Mouse (Mus musculus): Measurements from ENCODE around the gene Mpz. TPM values are rescaled to one million over a fixed set of nuclear protein-coding genes. Genes with fewer than 3 reads are reported as not detected.

Mpz gene
- polyA plus RNA-seq, 1 experiment, result 0.34 TPM

DNA sequence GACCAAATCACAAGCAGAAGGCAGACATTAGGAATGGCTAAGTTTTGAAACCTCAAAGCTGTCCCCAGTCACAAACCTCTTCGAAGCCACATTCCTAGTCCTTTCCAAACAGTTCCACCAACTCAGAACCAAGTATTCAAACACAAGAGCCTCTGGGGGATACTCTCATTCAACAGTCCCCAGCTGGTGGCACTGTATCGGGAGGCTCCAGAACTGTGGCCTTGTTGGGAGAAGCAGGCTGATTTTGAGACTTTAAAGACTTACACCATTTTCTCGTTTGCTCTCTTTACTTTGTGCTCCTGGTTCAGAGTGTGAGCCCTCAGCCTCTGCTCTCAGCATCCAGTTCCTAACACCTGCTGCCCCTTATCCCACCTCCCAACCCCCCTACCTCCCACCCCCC lies 32.5 kb downstream of the Mpz start:
- Histone ChIP-seq H3K27ac (ENCODE audit: insufficient read depth, low read length) (no peak overlapping the region), H3K4me3 (replicated peaks; ENCODE audit: insufficient read depth, low read depth, low read length) (no peak overlapping the region), H3K27me3 (ENCODE audit: control insufficient read depth, insufficient read depth, low read length) (no peaks in the 10 kb centered on the region), H3K4me1 (ENCODE audit: control insufficient read depth, insufficient read depth, low read length) (no peaks in the 10 kb centered on the region)
- no peak for DNase-seq
- 77% methylated on average over 3 of the region's 3 CpGs for WGBS
- TF ChIP-seq POLR2A (IDR thresholded peaks at IDR 0.05; ENCODE audit: borderline replicate concordance, insufficient read depth, low read length) (no peak), CTCF (IDR thresholded peaks at IDR 0.05; ENCODE audit: borderline replicate concordance, insufficient read depth, low read depth, low read length) (no peak)

DNA sequence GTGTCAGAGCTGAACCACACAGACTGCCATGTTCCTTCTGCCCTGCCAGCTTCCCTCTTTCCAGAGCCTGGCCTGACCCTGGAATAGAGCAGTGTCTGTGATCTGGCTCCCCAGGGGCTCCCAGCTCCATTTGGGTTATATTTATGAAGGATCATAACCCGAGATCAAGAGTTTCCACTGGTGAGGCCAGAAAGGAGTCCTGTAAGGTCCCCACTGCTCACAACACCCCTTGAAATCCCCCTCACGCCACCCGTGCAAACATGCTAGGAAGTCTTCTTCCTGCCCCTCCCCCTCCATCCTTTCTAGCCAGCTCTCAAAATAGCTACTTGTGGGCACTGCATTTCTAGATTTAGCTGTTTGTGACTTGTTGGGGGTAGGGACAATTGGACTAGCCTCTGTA lies 33.1 kb downstream of the Mpz start:
- no peak for DNase-seq
- H3K4me1 ChIP-seq (ENCODE audit: control insufficient read depth, insufficient read depth, low read length), result no peaks in the 10 kb centered on the region
- TF ChIP-seq POLR2A (IDR thresholded peaks at IDR 0.05; ENCODE audit: borderline replicate concordance, insufficient read depth, low read length), result no peak
- TF ChIP-seq CTCF (IDR thresholded peaks at IDR 0.05; ENCODE audit: borderline replicate concordance, insufficient read depth, low read depth, low read length), result no peak
- 62% methylated on average over 3 of the region's 3 CpGs for WGBS
- no peak overlapping the region for H3K4me3 ChIP-seq (replicated peaks; ENCODE audit: insufficient read depth, low read depth, low read length)
- H3K27me3 ChIP-seq (ENCODE audit: control insufficient read depth, insufficient read depth, low read length), result no peaks in the 10 kb centered on the region
- no peak overlapping the region for H3K27ac ChIP-seq (ENCODE audit: insufficient read depth, low read length)

DNA sequence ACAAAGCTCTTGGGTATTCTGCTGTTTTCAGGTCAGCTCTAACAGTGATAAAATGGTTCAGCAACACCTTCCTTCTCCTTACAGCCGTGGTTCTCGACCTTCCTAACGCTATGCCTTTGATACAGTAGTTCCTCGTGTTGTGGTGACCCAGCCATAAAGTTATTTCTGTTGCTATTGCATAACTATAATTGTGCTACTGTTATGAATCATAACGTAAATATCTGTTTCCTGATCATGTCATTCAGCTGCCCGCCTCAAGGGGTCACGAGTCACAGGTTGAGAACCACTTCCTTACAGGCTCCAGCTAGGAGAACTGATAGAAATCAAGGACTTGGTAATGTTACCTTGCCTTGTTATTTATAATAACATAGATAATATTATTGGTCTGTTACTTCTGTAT lies 33.8 kb downstream of the Mpz start:
- H3K27ac ChIP-seq (ENCODE audit: insufficient read depth, low read length), result no peak overlapping the region
- WGBS, result 81% methylated on average over 7 of the region's 7 CpGs

DNA sequence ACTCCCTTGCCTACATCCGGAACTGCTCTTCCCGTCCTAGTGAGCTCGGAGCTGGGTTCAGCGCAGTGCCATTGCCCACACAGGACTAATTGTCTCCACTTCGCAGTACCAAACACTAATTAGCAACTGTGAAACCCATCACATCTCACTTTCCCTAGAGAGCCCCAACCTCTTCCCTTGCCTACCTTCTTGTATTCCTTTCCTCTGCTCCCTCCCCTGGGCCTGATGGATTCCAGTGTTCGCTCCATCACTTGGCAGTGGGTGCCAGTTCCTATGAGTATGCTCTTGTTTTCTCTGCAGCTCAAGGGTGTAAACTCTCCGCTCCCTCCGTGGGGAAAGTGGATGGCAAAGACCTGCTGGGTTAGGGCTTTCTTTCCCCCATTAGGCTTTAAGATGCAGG lies 35.1 kb downstream of the Mpz start:
- no peaks in the 10 kb centered on the region; the same call in 1 of the 2 replicates for H3K27me3 ChIP-seq (ENCODE audit: control insufficient read depth, insufficient read depth, low read length)
- no peaks in the 10 kb centered on the region; the same call in 1 of the 2 replicates for H3K4me1 ChIP-seq (ENCODE audit: control insufficient read depth, insufficient read depth, low read length)
- H3K4me3 ChIP-seq (replicated peaks; ENCODE audit: insufficient read depth, low read depth, low read length), result no peak overlapping the region
- DNase-seq, result no peak
- 70% methylated on average over 8 of the region's 8 CpGs for WGBS
- no peak overlapping the region for H3K27ac ChIP-seq (ENCODE audit: insufficient read depth, low read length)
- TF ChIP-seq CTCF (IDR thresholded peaks at IDR 0.05; ENCODE audit: borderline replicate concordance, insufficient read depth, low read depth, low read length), result no peak
- no peak for TF ChIP-seq POLR2A (IDR thresholded peaks at IDR 0.05; ENCODE audit: borderline replicate concordance, insufficient read depth, low read length)

More for the DNA sequence above, 33.8 kb downstream of the Mpz start:
- H3K4me3 ChIP-seq (replicated peaks; ENCODE audit: insufficient read depth, low read depth, low read length), result no peak overlapping the region
- H3K4me1 ChIP-seq (ENCODE audit: control insufficient read depth, insufficient read depth, low read length), result no peaks in the 10 kb centered on the region
- H3K27me3 ChIP-seq (ENCODE audit: control insufficient read depth, insufficient read depth, low read length), result no peaks in the 10 kb centered on the region; the same call in 1 of the 2 replicates
- DNase-seq, result no peak
- TF ChIP-seq CTCF (IDR thresholded peaks at IDR 0.05; ENCODE audit: borderline replicate concordance, insufficient read depth, low read depth, low read length) (no peak), POLR2A (IDR thresholded peaks at IDR 0.05; ENCODE audit: borderline replicate concordance, insufficient read depth, low read length) (no peak)

DNA sequence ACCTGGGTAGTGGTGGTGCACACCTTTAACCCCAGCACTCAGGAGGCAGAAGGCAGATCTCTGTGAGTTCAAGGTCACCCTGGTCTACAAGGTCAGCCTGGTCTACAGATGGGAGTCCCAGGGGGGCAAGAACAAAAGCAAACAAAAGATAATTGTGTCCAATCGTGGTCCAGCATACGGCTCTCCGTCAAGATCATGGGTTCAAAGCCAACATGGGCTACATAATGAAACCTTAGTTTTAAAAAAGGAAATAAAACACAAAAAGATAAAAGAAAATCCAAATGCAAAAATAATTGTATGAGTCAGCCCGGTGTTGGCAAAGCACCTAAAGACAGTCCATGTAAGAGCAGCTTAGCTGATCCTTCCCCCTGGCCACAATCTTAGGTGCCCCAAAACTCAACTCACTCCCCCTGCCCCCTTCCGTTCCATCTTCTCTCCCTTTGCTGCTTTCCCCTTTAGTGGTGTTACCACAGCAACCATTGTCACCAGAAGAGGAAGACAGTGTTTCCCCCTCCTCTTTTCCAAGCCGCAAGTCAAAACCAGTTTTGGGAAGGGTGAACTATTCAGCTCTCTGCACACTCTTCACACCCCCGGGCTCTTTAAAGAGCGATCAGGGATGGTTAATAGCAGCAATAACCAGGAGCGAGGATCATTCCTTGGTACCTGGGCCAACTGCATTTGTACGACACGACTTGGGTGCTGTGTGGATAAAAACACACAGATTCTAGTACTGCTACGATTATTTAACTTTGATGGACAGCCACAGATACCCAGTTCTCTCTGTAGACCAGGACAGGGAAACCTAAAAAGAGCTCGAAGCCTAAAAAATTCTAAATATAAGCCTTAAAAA lies 37.6 kb downstream of the Mpz start:
- 29% methylated on average over 13 of the region's 13 CpGs for WGBS
- no peaks in the 10 kb centered on the region; the same call in 1 of the 2 replicates for H3K4me1 ChIP-seq (ENCODE audit: control insufficient read depth, insufficient read depth, low read length)
- H3K27ac ChIP-seq (ENCODE audit: insufficient read depth, low read length), result no peak overlapping the region
- H3K27me3 ChIP-seq (ENCODE audit: control insufficient read depth, insufficient read depth, low read length), result no peaks in the 10 kb centered on the region; the same call in 1 of the 2 replicates
- H3K4me3 ChIP-seq (replicated peaks; ENCODE audit: insufficient read depth, low read depth, low read length), result no peak overlapping the region
- no peak for DNase-seq
- TF ChIP-seq CTCF (IDR thresholded peaks at IDR 0.05; ENCODE audit: borderline replicate concordance, insufficient read depth, low read depth, low read length), result no peak
- no peak for TF ChIP-seq POLR2A (IDR thresholded peaks at IDR 0.05; ENCODE audit: borderline replicate concordance, insufficient read depth, low read length)

DNA sequence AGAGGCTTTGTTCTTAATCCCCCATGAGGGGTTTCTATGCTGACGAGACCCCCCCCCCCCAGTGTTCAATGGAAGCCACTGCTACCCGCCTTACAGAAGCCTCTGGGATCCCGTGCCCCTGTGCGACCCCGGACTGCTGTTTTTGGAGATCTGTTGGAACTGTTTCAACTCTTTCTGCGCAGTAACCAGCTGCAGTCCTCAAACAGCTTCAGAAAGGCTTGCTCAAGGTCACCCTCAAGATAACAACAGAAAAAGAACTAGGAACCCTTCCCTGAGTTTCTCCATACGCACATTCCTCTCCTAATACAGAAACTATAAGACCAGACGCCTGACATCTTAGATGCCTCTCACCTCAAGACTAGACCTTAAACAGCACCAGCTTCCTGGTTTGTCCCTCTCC lies 38.5 kb downstream of the Mpz start:
- H3K27ac ChIP-seq (ENCODE audit: insufficient read depth, low read length), result no peak overlapping the region
- 19% methylated on average over 8 of the region's 8 CpGs for WGBS
- no peaks in the 10 kb centered on the region; the same call in 1 of the 2 replicates for H3K4me1 ChIP-seq (ENCODE audit: control insufficient read depth, insufficient read depth, low read length)
- no peak for DNase-seq
- H3K4me3 ChIP-seq (replicated peaks; ENCODE audit: insufficient read depth, low read depth, low read length), result no peak overlapping the region
- TF ChIP-seq CTCF (IDR thresholded peaks at IDR 0.05; ENCODE audit: borderline replicate concordance, insufficient read depth, low read depth, low read length), result no peak
- no peak for TF ChIP-seq POLR2A (IDR thresholded peaks at IDR 0.05; ENCODE audit: borderline replicate concordance, insufficient read depth, low read length)
- no peaks in the 10 kb centered on the region; the same call in 1 of the 2 replicates for H3K27me3 ChIP-seq (ENCODE audit: control insufficient read depth, insufficient read depth, low read length)

DNA sequence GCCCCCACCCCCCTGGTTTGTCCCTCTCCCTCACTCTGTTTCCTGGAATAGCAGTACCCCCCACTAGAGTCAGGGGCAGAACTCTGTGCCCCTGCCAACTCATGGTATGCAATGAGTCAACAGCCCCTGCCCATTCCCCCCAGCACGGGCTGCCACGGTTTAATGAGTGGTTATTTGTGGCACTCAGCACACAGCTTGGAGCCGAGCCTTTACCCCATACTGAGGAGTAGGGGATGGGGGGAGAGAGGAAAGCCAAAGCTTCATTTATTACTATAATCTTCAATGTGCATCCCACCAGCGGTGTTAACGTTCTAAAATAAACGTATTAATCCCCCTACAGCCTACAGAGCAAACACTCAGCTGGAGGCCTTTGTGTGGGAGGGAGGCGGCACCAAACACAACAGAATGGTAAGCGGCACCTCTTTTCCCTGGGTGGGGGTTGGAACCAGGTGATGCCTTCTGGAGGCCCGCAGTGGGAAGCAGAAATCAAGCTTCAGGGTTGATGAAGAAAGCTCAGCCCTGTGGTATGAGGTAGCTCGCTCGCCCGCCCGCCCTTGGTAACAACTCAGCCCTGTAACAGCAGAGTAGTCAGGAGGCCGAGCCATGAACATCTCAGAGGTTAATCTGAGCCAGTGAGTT lies 39.1 kb downstream of the Mpz start:
- TF ChIP-seq CTCF (IDR thresholded peaks at IDR 0.05; ENCODE audit: borderline replicate concordance, insufficient read depth, low read depth, low read length), result no peak
- TF ChIP-seq POLR2A (IDR thresholded peaks at IDR 0.05; ENCODE audit: borderline replicate concordance, insufficient read depth, low read length), result no peak
- Histone ChIP-seq H3K4me1 (ENCODE audit: control insufficient read depth, insufficient read depth, low read length) (no peaks in the 10 kb centered on the region; the same call in 1 of the 2 replicates), H3K27me3 (ENCODE audit: control insufficient read depth, insufficient read depth, low read length) (no peaks in the 10 kb centered on the region; the same call in 1 of the 2 replicates), H3K27ac (ENCODE audit: insufficient read depth, low read length) (no peak overlapping the region), H3K4me3 (replicated peaks; ENCODE audit: insufficient read depth, low read depth, low read length) (no peak overlapping the region)
- DNase-seq, result no peak
- 38% methylated on average over 14 of the region's 14 CpGs for WGBS

All from cerebellum, adult 2 months (tissue).